Mouse (Mus musculus): ENCODE measurements around the gene Zfp30.

DNA sequence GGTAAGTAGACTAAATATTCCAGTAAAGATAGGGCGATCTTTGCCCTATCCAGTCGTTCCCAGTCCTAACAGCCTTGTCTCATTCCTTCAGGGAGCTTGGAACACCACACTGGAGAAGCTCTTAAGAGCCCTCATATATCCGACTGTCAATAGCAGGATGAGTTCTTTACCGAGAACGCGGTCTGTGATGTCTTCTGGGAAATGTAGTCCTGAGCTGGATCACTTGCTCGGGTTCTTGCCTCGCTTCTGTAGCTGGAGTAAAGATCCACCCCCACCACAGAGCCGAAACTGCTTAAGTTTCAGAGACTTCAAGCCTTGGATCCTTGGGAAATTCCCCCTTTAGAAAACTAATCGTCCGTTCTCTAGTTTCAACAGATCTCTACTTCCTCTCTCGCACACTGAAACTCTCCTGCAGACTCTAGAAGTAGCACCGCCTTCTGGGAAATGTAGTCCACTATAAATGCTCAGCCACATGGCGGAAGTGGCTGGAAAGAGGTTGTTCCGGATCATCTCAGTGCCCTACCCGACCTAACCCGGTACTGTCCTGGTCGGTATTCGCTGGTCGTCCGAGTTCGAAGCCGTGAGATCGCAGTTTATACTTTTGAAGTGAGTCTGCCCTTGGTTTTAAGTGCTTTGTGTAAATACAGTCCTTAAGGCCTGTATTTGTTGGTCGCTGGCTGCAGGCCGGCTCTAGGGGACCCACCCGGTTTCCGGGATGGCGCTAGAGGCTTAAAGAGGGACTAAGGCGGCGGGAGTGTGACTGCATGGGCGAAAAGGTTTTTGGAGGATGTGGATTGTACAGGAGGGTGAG, 15.5 kb upstream of the Zfp30 start, which contains the start of gene Zfp84:
- TF ChIP-seq CTCF (IDR thresholded peaks at IDR 0.05; ENCODE audit: insufficient read depth, low read length) = no peak
- peak; percentile 83; the same call in 1 of the 2 replicates for TF ChIP-seq POLR2A (IDR thresholded peaks at IDR 0.05; ENCODE audit: borderline replicate concordance, extremely low read depth, low read depth, low read length)
